14 mouse cellular contexts compared by ENCODE assay signal in genomic region chr2:41669619-41670260, GRCm38 (mm10).
DNase-seq lines count a peak whose midpoint lies in the region; ATAC-seq lines count a peak whose summit lies in the region.
"Had no signal": no experiment of that assay in that cellular context is flagged by ENCODE, and none has a peak within 500 bp of the region (broad histone marks: within the 10 kb centered on the region; RNA-seq: fewer than 3 reads in every experiment).

No protein-coding gene starts in this region.

- DNase-seq in embryo, embryonic 10 days (ENCODE audit: low spot score): peak; percentile 17
- no peak for DNase-seq in embryo, embryonic 9.5 days (ENCODE audit: extremely low spot score)
- DNase-seq in retina, embryonic 14.5 days (ENCODE audit: low spot score): peak; percentile 39
- no peak for DNase-seq in retina, postnatal 1 day
- DNase-seq in midbrain, embryonic 10.5 days (ENCODE audit: low spot score): peak; percentile 22
- no peak for DNase-seq in spleen, adult 12 weeks (ENCODE audit: low spot score)
- DNase-seq in adrenal gland, postnatal 4 days (ENCODE audit: low spot score in 2 of 2): no peak
- DNase-seq: cerebellum, postnatal 36 days; kidney, postnatal 14 days had no signal

- no peak overlapping the region for H3K4me3 ChIP-seq in midbrain, embryonic 10.5 days
- H3K4me3 ChIP-seq in heart, embryonic 11.5 days (ENCODE audit: low read depth, low read length): no peak overlapping the region
- H3K4me3 ChIP-seq: liver, embryonic 12.5 days; megakaryocyte, embryonic 14.5 days had no signal

- H3K27me3 ChIP-seq in midbrain, embryonic 10.5 days (ENCODE audit: low read depth, poor library complexity, severe bottlenecking): no peaks in the 10 kb centered on the region
- H3K27me3 ChIP-seq in heart, embryonic 11.5 days (ENCODE audit: control insufficient read depth, insufficient read depth, low read length): no peaks in the 10 kb centered on the region
- H3K27me3 ChIP-seq: CH12.LX; liver, embryonic 12.5 days; megakaryocyte, embryonic 14.5 days had no signal

- H3K9me3 ChIP-seq in midbrain, embryonic 10.5 days (replicated peaks): no peaks in the 10 kb centered on the region
- no peaks in the 10 kb centered on the region for H3K9me3 ChIP-seq in heart, embryonic 11.5 days (replicated peaks; ENCODE audit: control insufficient read depth, low read length)
- H3K9me3 ChIP-seq: liver, embryonic 12.5 days; megakaryocyte, embryonic 14.5 days had no signal

- H3K27ac ChIP-seq in midbrain, embryonic 10.5 days (replicated peaks): peak overlapping the region; percentile 71
- H3K27ac ChIP-seq in heart, embryonic 11.5 days (ENCODE audit: low read depth, low read length): no peak overlapping the region
- H3K27ac ChIP-seq: liver, embryonic 12.5 days had no signal

- ATAC-seq in heart, embryonic 11.5 days (replicated peaks; ENCODE audit: insufficient number of reproducible peaks, low FRiP score, low TSS enrichment): no peak
- ATAC-seq: intestine, postnatal 0 days; liver, embryonic 12.5 days had no signal

- H3K4me1 ChIP-seq in midbrain, embryonic 10.5 days: peaks cover 23% of the 10 kb centered on the region
- no peaks in the 10 kb centered on the region for H3K4me1 ChIP-seq in heart, embryonic 11.5 days (ENCODE audit: control insufficient read depth, insufficient read depth, low read length)
- H3K4me1 ChIP-seq: liver, embryonic 12.5 days; megakaryocyte, embryonic 14.5 days had no signal

- 52% methylated on average over 7 of the region's 7 CpGs for WGBS in midbrain, embryonic 10.5 days
- 82% methylated on average over 7 of the region's 7 CpGs for WGBS in heart, embryonic 11.5 days (ENCODE audit: insufficient replicate concordance)

- no peak overlapping the region for H3K4me2 ChIP-seq in heart, embryonic 11.5 days
- H3K4me2 ChIP-seq: liver, embryonic 12.5 days had no signal

- no peak overlapping the region for H3K9ac ChIP-seq in heart, embryonic 11.5 days (ENCODE audit: low read depth, low read length)
- H3K9ac ChIP-seq: liver, embryonic 12.5 days had no signal

- H3K36me3 ChIP-seq in midbrain, embryonic 10.5 days: no peaks in the 10 kb centered on the region
- H3K36me3 ChIP-seq in heart, embryonic 11.5 days (ENCODE audit: control insufficient read depth, insufficient read depth, low read length): no peaks in the 10 kb centered on the region
- H3K36me3 ChIP-seq: liver, embryonic 12.5 days had no signal

Comparison
In these comparisons a context has a peak if more than half of its experiments do, and no peak if none do; other contexts are left out.
1. DNase-seq: peak in embryo, embryonic 10 days (single experiment), retina, embryonic 14.5 days (single experiment) and midbrain, embryonic 10.5 days (single experiment); none in embryo, embryonic 9.5 days (single experiment), retina, postnatal 1 day (single experiment), spleen, adult 12 weeks (single experiment) and adrenal gland, postnatal 4 days (0 of 2).